Mouse (Mus musculus) gastrocnemius, postnatal 4 days (tissue): ENCODE data around the gene H2-Q6. TPM values are rescaled to one million over a fixed set of nuclear protein-coding genes. Genes with fewer than 3 reads are reported as not detected.
A peak's percentile ranks its signal among the peaks of the same experiment; 100 is the strongest.
"Not testable (repeated sequence)": the region's sequence is repeated elsewhere in the genome, so short reads cannot be mapped to it uniquely, and the experiment has no call there.

Source experiments
- DNase-seq, 2 experiments: peaks; one replicate each; pipeline ENCODE4 v3.0.0; 2021 to 2022; ENCODE audit warnings: low spot score in 2 of 2, mixed read lengths in 2 of 2
- total RNA-seq, 2 experiments: library from RNA; stranded (reverse); gene quantifications; 2 replicates each; pipeline ENCODE4 v1.2.3; 2021

Gene H2-Q6
- total RNA-seq, 2 experiments from 2014 or later, result 0.34 to 0.41 TPM

DNA sequence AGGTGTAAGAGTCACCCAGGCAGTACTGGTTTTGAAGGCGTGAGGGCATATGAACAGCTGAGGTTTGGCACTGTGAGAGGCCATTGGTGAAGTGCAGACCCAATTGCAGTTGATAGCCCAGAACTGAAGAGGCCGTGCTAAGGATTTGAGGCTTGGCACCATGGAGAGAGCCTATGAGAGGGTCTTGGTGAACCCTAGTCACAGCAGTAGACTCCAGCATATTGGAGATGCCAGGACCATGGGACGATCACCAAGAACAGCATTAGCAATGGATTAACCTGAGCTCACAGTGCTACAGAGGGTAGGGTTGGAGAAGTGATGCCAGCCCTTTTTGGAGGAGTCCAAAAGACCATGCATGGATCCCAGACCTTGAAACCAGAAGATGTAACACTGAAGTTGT, 7.5 kb downstream of the H2-Q6 start:
- not testable (repeated sequence) for DNase-seq

DNA sequence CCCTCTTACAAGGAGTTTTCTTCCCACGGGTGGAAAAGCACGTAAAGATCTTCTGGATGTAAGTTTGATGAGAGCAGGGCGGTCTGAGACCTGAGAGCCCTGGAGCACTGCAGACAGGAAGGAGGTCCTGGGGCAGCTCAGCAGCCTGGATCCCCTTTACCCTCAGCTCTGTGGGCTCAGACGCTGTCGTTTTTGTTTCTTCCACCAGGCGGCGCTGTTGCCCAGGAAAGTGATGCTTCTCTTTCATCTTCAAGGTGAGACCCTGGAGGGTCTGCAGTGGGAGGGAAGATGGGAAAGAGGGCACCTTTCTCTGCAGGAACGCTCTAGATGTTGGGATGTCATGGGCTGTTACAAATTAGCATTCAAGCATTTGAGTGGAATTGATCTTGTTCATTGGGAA, 10.2 kb downstream of the H2-Q6 start:
- not testable (repeated sequence) for DNase-seq

DNA sequence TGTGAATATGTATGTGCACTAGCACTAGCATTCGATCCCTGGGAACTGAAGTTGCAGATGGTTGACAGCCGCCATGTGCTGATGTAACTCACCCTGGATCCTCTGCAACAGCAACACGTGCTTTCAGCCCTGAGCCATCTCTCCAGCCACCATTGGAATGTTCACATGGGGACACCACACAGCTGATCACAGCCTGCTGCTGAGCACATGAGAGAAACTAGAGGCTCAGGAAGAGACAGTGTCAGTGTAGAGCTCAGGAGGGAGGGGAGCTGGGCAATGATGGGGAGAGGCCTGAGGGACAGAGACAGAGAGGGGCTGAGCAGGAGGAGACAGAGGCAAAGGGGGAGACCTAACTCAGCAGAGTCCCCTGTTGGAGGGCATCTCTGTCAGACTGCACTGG, 10.9 kb downstream of the H2-Q6 start:
- DNase-seq, result not testable (repeated sequence)

DNA sequence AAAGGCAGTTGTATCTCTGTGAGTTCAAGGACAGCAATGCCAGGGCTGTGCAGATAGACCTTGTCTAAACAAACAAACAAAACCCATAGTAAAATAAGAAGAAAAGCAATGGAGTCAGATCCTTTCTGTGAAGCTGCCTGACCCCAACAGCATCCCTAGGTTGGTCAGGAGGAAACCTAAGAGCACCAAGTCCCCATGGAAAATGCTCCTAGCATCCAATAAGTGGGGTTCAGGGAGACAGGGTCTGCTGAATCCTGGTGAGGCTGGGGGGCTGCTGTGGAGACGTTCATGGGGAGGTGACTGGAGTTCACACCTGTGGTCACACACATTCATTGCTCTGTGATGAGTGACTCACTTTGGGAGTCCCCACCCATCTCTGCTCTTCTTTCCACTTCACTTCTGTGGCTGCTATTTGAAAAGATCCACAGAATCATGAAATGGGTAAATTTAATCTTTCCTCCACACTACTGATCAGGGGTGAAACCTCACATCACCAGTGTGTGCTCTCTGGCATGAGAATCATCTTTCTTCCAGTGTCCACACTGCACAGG, 12.8 kb downstream of the H2-Q6 start:
- not testable (repeated sequence) for DNase-seq

DNA sequence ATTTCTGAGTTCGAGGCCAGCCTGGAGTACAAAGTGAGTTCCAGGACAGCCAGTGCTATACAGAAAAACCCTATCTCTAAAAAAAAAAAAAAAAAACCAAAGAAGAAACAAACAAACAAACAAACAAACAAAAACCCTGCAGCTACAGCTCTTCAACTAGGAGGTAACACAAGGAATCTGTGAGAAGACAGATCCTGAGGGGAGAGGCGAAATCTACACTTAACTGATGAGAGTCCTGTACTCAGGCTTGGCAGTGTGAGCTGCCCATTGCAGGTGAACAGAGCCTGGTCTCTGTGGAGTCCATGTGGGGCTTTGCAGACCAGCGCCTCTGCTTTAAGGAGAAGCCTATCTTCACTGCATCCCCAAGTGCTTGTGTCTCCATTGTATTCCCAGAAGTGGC, 13.7 kb downstream of the H2-Q6 start:
- peak in 1 of 2 experiments; percentile 7 for DNase-seq

DNA sequence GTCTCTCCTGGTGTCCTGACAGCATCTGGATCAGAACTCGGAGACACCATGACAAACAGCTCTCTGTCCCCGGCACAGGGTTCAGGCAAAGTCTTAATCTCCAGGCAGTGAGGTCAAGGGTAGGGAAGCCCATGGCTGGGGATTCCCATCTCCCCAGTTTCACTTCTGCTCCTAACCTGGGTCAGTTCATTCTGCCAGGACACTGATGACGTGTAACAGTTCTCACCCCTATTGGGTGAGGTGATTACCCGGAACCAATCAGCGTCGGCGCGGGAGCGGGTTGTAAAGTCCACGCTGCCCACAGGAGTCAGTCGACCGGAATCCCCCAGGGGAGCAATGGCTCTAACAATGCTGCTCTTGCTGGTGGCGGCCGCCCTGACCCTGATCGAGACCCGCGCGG, 14.2 kb downstream of the H2-Q6 start, which contains the start of gene H2-Q7:
H2-Q7 (plus strand) TSS at position 271 of the 400 bp plus-strand sequence.
- peak; percentile 16 to 65 for DNase-seq

DNA sequence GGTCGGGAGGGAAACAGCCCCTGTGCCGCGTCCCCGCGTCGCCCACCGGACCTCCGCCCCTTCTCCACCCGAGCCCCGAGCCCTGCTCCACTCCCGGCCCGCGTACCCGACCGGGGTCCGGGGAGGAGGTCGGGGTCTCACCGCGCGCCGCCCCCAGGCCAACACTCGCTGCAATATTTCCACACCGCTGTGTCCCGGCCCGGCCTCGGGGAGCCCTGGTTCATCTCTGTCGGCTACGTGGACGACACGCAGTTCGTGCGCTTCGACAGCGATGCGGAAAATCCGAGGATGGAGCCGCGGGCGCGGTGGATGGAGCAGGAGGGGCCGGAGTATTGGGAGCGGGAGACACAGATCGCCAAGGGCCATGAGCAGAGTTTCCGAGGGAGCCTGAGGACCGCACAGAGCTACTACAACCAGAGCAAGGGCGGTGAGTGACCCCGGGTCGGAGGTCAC, 14.7 kb downstream of the H2-Q6 start:
- DNase-seq, result not testable (repeated sequence)

DNA sequence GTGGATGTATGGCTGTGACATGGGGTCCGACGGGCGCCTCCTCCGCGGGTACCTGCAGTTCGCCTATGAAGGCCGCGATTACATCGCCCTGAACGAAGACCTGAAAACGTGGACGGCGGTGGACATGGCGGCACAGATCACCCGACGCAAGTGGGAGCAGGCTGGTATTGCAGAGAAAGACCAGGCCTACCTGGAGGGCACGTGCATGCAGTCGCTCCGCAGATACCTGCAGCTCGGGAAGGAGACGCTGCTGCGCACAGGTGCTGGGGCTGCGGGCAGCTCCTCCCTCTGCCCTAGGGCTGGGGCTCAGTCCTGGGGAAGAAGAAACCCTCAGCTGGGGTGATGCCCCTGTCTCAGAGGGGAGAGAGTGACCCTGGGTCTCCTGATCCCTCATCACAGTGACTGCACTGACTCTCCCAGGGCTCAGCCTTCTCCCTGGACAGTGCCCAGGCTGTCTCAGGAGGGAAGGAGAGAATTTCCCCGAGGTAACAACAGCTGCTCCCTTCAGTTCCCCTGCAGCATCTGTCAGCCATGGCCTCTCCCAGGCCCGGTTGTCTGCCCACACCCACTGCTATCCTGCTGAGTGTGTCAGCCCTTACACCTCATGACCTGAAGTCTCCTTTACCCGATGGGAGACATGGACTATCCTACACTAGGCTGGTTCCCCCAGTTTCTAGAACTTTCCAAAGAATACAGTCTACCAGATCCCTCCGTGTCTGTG, 15.4 kb downstream of the H2-Q6 start:
- not testable (repeated sequence) for DNase-seq

DNA sequence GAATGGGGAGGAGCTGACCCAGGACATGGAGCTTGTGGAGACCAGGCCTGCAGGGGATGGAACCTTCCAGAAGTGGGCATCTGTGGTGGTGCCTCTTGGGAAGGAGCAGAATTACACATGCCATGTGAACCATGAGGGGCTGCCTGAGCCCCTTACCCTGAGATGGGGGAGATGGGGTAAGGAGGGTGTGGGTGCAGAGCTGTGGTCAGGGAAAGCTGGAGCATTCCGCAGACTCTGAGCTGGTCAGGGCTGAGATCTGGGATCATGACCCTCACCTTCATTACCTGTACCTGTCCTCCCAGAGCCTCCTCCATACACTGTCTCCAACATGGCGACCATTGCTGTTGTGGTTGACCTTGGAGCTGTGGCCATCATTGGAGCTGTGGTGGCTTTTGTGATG, 17.7 kb downstream of the H2-Q6 start:
- not testable (repeated sequence) for DNase-seq

DNA sequence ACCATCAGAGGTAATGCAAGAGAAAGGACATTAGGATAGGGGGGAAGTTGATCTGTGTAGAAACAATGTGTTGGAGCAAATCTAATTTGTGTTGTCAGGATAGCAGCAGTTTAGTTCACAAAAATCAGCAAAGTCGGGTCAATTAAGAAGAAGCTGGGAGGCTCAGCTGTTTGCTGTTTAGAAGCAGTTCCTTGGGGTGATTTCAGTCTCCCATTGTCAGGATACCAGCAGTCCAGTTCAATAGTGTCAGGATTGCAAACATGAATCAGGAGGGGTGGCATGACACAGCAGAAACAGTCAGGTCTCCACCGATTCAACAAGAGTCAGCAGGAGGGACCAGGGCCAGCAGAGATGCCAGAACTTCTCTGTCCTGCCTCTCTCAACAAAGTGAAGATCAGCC, 19.9 kb downstream of the H2-Q6 start:
- DNase-seq, result not testable (repeated sequence)

DNA sequence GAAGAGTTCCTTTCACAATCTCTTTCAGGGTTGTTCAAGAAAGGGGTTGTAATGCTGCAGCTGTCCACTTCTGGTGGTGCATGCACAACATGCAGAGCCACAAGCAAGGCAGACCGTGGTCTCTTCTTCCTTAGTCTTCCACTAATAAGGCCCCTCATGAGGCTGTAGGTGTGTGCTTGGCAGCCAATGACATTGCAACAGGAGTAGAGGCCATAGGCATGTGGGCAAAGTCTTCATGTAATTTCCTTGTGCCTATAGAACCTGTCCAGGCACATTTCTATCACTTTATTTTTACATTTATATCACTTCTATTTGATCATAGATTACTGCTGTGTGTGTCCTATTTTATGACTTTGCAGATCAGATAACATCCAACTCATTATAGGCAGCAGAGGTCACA, 33.6 kb downstream of the H2-Q6 start:
- DNase-seq, result not testable (repeated sequence)

DNA sequence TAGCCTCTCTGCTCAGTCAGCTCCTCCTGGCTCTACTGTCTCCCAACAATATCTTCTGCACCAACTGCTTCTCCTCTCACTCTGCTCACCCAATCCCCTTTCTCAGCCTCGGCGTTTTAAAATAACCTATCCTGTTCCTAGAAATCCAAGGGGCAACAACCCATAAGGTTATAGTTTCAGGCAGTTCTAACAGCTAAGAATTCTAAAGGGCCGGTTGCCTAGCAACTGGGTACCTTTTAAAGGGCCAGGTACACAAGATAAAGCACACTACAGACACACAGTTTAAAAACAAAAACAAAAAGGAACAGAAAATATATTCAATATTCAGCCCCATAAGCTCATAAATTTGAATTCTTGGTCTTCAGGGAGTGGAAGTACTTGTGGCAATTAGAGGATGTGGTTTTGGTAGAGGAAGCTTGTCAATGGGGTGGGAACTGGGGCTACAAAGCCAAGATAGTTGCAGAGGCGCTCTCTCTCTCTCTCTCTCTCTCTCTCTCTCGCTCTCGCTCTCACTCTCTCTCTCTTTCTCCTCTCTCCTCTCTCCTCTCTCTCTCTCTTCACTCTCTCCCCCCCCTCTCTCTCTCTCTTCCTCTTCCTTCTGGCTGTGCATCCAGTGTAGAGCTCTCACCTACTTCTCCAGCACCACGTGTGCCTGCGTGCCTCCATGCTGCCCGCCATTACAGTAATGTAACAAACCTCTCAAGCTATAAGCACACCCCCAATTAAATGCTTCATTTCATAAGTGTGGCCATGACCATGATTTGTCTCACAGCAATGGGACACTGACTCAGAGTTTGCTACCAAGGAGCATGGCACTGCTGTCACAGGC, 36.1 kb downstream of the H2-Q6 start:
- not testable (repeated sequence) for DNase-seq

DNA sequence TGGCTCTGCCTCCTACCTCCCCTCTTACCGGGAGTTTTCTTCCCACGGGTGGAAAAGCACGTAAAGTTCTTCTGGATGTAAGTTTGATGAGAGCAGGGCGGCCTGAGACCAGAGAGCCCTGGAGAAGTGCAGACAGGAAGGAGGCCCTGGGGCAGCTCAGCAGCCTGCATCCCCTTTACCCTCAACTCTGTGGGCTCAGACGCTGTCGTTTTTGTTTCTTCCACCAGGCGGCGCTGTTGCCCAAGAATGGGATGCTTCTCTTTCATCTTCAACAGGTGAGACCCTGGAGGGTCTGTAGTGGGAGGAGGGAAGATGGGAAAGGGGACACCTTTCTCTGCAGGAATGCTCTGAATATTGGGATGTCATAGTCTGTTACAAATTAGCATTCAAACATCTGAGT, 41.0 kb downstream of the H2-Q6 start:
- not testable (repeated sequence) for DNase-seq

DNA sequence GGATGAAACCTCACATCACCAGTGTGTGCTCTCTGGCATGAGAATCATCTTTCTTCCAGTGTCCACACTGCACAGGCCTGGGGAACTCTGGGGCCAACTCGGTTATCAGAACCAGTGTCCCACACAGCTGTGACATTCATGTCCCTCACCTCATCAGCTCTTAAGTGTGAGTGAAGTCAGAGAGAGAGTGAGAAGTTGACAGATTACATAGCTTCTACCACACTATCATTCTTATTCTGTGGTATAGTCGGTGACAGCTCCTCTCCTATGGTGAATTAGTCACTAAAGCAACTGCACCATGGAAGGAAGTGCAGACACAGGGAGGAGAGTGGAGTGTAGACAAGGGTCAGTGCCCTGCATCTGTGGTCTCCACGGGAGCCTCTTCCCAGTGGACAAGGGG, 44.3 kb downstream of the H2-Q6 start:
- not testable (repeated sequence) for DNase-seq

DNA sequence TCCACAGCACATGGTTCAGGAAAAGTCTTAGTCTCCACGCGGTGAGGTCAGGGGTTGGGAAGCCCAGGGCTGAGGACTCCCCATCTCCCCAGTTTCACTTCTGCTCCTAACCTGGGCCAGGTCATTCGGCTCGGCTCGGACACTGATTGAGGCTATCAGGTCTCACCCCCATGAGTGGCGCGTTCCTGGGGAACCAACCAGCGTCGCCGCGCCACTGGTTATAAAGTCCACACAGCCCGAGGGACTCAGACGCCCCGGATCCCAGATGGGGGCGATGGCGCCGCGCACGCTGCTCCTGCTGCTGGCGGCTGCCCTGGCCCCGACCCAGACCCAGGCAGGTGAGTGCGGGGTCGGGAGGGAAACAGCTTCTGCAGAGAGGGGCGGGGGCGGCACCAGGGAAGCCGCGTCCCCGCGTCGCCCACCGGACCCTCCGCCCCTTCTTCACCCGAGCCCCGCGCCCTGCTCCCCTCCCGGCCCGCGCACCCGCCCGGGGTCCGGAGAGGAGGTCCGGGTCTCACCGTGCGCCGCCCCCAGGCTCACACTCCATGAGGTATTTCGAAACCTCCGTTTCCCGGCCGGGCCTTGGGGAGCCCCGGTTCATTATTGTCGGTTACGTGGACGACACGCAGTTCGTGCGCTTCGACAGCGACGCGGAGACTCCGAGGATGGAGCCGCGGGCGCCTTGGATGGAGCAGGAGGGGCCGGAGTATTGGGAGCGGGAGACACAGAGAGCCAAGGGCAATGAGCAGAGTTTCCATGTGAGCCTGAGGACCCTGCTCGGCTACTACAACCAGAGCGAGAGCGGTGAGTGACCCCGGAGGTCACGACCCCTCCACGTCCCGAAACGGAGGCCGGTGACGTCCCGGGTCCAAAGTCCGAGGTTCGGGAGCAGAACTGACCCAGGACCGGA, 45.4 kb downstream of the H2-Q6 start, which contains the start of gene H2-Q10:
H2-Q10 (plus strand) TSS at position 248 of the 910 bp plus-strand sequence.
- DNase-seq, result no peak

Other genes with a start within 250 kb of the H2-Q6 start
- gene Aif1, start 248.8 kb upstream of the H2-Q6 start, total RNA-seq, result 1 to 10 TPM; 6.0 to 6.3 TPM
- 10 to 100 TPM in 1 of 2 experiments, 1 to 10 TPM in 1; 7.7 to 11.1 TPM for gene Lst1, start 236.4 kb upstream of the H2-Q6 start, total RNA-seq
- under 1 TPM; 0.74 to 0.78 TPM for gene Ltb, start 230.4 kb upstream of the H2-Q6 start, total RNA-seq
- 1 to 10 TPM; 1.1 to 1.7 TPM for gene Tnf, start 222.8 kb upstream of the H2-Q6 start, total RNA-seq
- gene Lta, start 219.5 kb upstream of the H2-Q6 start, total RNA-seq, result under 1 TPM; 0.31 to 0.32 TPM
- gene Gm16181, start 204.0 kb upstream of the H2-Q6 start, total RNA-seq, result under 1 TPM in 1 of 2 experiments, not detected in 1; 0.52 TPM
- 1 to 10 TPM; 2.7 to 3.2 TPM for gene Atp6v1g2, start 191.2 kb upstream of the H2-Q6 start, total RNA-seq
- 10 to 100 TPM; 13.9 to 15.8 TPM for gene Nfkbil1, start 189.1 kb upstream of the H2-Q6 start, total RNA-seq
- 100 to 1,000 TPM; 219 to 233 TPM for gene Ddx39b, start 183.1 kb upstream of the H2-Q6 start, total RNA-seq
- 10 to 100 TPM; 44.5 to 55.8 TPM for gene H2-D1, start 162.1 kb upstream of the H2-Q6 start, total RNA-seq
- under 1 TPM; 0.52 to 0.67 TPM for gene H2-Q1, start 104.4 kb upstream of the H2-Q6 start, total RNA-seq
- gene H2-Q2, start 82.6 kb upstream of the H2-Q6 start, total RNA-seq, result under 1 TPM; 0.59 to 0.93 TPM
- gene H2-Q4, start 45.2 kb upstream of the H2-Q6 start, total RNA-seq, result 1 to 10 TPM; 5.2 to 6.2 TPM
- gene H2-Q7, start 14.3 kb downstream of the H2-Q6 start, total RNA-seq, result 1 to 10 TPM in 1 of 2 experiments, under 1 TPM in 1; 0.71 to 1.0 TPM
- 1 to 10 TPM in 1 of 2 experiments, under 1 TPM in 1; 0.32 to 1.6 TPM for gene H2-Q10, start 45.2 kb downstream of the H2-Q6 start, total RNA-seq
- gene Pou5f1, start 81.2 kb downstream of the H2-Q6 start, total RNA-seq, result under 1 TPM; 0.20 to 0.26 TPM
- gene Tcf19, start 92.0 kb downstream of the H2-Q6 start, total RNA-seq, result 10 to 100 TPM; 28.1 to 29.9 TPM
- gene Cchcr1, start 92.2 kb downstream of the H2-Q6 start, total RNA-seq, result 10 to 100 TPM; 13.8 to 15.0 TPM
- not detected for gene Psors1c2, start 108.4 kb downstream of the H2-Q6 start, total RNA-seq
- under 1 TPM; 0.29 to 0.39 TPM for gene Cdsn, start 127.3 kb downstream of the H2-Q6 start, total RNA-seq
- not detected for gene 2300002M23Rik, start 142.6 kb downstream of the H2-Q6 start, total RNA-seq
- not detected for gene Sfta2, start 176.7 kb downstream of the H2-Q6 start, total RNA-seq
- not detected for gene Gm9573, start 201.8 kb downstream of the H2-Q6 start, total RNA-seq
- not detected for gene Mucl3, start 218.8 kb downstream of the H2-Q6 start, total RNA-seq
- gene Vars2, start 242.7 kb downstream of the H2-Q6 start, total RNA-seq, result 10 to 100 TPM; 22.1 to 24.4 TPM
- 10 to 100 TPM; 20.6 to 29.2 TPM for gene Gtf2h4, start 248.9 kb downstream of the H2-Q6 start, total RNA-seq